Mouse (Mus musculus) CH12.LX (cell line): ENCODE data around the gene B230217C12Rik.

ENCODE experiments used
- CHD1 ChIP-seq: IDR thresholded peaks from 2 replicates; pipeline ENCODE4 v1.6.1; 2012; ENCODE audit warnings: low read depth, low read length, improper control_type of control experiment, inconsistent platforms
- CTCF ChIP-seq, 2 experiments: IDR thresholded peaks in 1 of 2; conservative IDR thresholded peaks in 1 of 2; 2 replicates each; pipeline ENCODE4 v1.5.1; 2011 to 2012; ENCODE audit warnings: low read depth in 2 of 2, low read length in 2 of 2, improper control_type of control experiment in 1 of 2, inconsistent platforms in 1 of 2, mild to moderate bottlenecking in 1 of 2, moderate library complexity in 1 of 2
- E2F4 ChIP-seq: IDR thresholded peaks from 2 replicates; pipeline ENCODE4 v1.6.1; 2011; ENCODE audit warnings: low read depth, low read length, improper control_type of control experiment; ENCODE audit not compliant: insufficient replicate concordance
- EP300 ChIP-seq: IDR thresholded peaks from 2 replicates; pipeline ENCODE4 v1.6.1; 2011; ENCODE audit warnings: low read length, improper control_type of control experiment
- HCFC1 ChIP-seq: IDR thresholded peaks from 2 replicates; pipeline ENCODE4 v1.6.1; 2012; ENCODE audit warnings: low read depth, mild to moderate bottlenecking, inconsistent platforms, low read length, improper control_type of control experiment
- KAT2A ChIP-seq: IDR thresholded peaks from 2 replicates; pipeline ENCODE4 v1.6.1; 2012; ENCODE audit warnings: low read length, improper control_type of control experiment, inconsistent platforms; ENCODE audit not compliant: insufficient replicate concordance
- MAX ChIP-seq: IDR thresholded peaks from 2 replicates; pipeline ENCODE4 v1.6.1; 2011; ENCODE audit warnings: low read length, improper control_type of control experiment
- MAZ ChIP-seq: IDR thresholded peaks from 2 replicates; pipeline ENCODE4 v1.6.1; 2012; ENCODE audit warnings: low read depth, mild to moderate bottlenecking, inconsistent platforms, low read length, improper control_type of control experiment, moderate library complexity
- MEF2A ChIP-seq: IDR thresholded peaks from 2 replicates; pipeline ENCODE4 v1.6.1; 2014; ENCODE audit warnings: low read depth, mild to moderate bottlenecking, inconsistent platforms, low read length, improper control_type of control experiment, borderline replicate concordance
- MYC ChIP-seq: IDR thresholded peaks from 2 replicates; pipeline ENCODE4 v1.6.1; 2011; ENCODE audit warnings: low read depth, mild to moderate bottlenecking, improper control_type of control experiment, low read length
- NELFE ChIP-seq: IDR thresholded peaks from 2 replicates; pipeline ENCODE4 v1.6.1; 2011; ENCODE audit warnings: low read depth, low read length, improper control_type of control experiment
- NRF1 ChIP-seq: IDR thresholded peaks from 2 replicates; pipeline ENCODE4 v1.6.1; 2014; ENCODE audit warnings: low read depth, mild to moderate bottlenecking, inconsistent platforms, low read length, improper control_type of control experiment, moderate library complexity
- POLR2A ChIP-seq: IDR thresholded peaks from 2 replicates; pipeline ENCODE4 v1.6.1; 2011; ENCODE audit warnings: low read depth, mild to moderate bottlenecking, improper control_type of control experiment, low read length
- POLR2AphosphoS2 ChIP-seq: IDR thresholded peaks from 2 replicates; pipeline ENCODE4 v1.6.1; 2011; ENCODE audit warnings: low read depth, low read length, improper control_type of control experiment

DNA sequence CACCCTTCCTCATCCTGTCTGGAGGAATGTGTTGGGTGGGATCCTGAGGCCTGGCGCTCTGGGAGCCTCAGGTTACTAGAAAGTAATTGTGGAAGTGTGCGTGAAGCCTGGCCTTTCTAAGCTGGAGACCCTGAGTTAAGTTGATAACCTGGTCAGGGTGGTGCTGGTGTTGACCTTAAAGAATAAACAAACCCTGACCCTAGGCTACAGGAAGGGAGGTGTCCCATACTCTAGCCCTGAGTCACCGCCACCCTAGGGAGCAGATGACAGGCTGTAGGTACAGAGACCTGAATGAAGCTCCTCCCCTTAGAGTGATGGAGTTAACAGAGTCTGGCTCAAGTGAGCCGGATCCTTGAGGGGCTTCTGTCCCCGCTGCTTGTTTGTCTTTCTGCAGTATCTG lies 36.7 kb upstream of the B230217C12Rik start:
- TF ChIP-seq MYC: no peak
- TF ChIP-seq MAX: no peak
- TF ChIP-seq E2F4: no peak
- no peak for TF ChIP-seq POLR2AphosphoS2
- TF ChIP-seq CTCF (conservative IDR thresholded peaks at IDR 0.05 in 1 of 2, IDR thresholded peaks at IDR 0.05 in 1 of 2; ENCODE audit: low read depth in 2 of 2, low read length in 2 of 2): no peak
- TF ChIP-seq POLR2A: no peak
- TF ChIP-seq HCFC1: no peak
- TF ChIP-seq MAZ: no peak
- TF ChIP-seq EP300: no peak
- no peak for TF ChIP-seq NRF1
- no peak for TF ChIP-seq KAT2A
- TF ChIP-seq CHD1: no peak
- TF ChIP-seq NELFE: no peak
- no peak for TF ChIP-seq MEF2A
